Mouse (Mus musculus): ENCODE results near the gene Cd3eap.

The Cd3eap gene

GRCm38 (mm10) chr7:19361720-19362119, 2.4 kb upstream of the Cd3eap start:
- peak; percentile 84 for DNase-seq

GRCm38 (mm10) chr7:19360944-19361343, 1.7 kb upstream of the Cd3eap start:
- DNase-seq = peak; percentile 95

DNA sequence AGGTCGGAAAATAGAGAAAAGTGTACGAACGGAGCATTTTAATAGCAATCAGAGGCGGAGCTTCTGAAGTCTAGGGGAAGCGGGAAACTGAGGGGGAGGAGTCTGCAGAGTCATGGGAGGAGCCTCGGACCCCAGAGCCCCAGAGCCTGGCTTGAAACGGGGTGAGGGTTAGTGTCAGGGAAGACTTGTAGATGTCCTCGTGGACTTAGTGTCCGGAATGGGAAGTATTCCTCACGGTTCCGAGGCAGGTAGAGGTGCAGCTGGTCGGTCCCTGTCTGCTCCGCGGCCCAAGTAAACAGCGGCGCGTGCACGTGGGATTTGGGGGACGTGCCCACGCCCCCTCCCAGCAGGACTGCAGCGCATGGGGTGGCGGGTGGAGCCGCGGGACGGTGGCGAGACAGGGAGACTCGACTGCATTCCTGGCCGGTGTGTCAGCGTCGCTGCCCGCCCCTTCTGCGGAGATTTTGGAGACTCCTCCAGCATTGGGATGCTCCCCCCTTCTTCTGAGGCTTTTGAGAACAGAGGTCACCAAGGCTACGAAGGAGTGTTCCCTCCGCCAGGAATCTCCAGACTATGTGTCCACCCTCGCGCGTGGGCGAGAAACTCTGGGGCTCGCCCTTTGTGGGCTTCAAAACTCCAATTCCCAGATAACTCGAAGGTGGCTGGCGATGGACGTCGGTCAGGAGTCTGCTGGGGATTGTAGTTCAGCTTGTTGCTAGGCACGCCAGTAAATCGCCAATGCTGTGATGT, 784 bp upstream of the Cd3eap start:
- DNase-seq = peak; percentile 81

GRCm38 (mm10) chr7:19358634-19359033, 649 bp downstream of the Cd3eap start:
- DNase-seq = no peak

GRCm38 (mm10) chr7:19357381-19358375, 1.6 kb downstream of the Cd3eap start:
- DNase-seq = no peak

GRCm38 (mm10) chr7:19356311-19356710, 3.0 kb downstream of the Cd3eap start:
- DNase-seq = no peak

DNA sequence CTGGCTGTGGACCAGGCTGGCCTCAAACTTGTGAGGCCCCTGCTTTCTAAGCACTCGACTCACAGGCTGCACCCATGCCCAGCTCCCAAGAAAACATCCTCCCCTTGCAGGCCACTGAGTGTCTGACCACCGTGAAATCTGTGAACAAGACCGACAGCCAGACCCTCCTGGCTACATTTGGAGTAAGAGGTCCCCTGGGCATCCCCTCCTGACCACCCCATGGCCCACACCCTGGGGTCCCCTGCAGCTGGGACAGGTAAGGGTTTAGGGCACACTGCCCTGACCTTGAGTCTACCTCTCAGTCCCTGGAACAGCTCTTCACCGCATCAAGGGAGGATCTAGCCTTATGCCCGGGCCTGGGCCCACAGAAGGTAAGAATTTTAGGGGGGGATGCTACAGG, 4.3 kb downstream of the Cd3eap start:
- DNase-seq = no peak

DNA sequence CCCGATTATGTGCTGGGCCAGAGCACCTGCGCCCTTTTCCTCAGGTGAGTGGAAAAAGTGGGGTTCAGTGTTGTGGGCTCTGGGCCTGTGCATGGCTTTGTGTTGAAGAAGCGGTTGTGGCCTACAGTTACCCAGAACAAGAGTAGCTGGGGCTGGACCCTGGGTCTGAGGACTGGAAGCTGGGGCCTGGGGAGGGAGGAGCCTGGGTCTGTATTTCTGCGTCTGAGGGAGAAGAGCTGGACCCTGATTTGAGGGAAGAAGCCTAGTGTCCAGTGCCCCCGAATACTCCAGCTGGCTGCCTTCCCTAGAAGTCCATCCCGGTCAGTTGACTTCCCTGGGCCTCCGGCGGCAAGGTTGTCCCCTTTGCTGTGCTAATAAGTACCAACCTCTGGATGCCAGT, 9.1 kb downstream of the Cd3eap start:
- DNase-seq = no peak

DNA sequence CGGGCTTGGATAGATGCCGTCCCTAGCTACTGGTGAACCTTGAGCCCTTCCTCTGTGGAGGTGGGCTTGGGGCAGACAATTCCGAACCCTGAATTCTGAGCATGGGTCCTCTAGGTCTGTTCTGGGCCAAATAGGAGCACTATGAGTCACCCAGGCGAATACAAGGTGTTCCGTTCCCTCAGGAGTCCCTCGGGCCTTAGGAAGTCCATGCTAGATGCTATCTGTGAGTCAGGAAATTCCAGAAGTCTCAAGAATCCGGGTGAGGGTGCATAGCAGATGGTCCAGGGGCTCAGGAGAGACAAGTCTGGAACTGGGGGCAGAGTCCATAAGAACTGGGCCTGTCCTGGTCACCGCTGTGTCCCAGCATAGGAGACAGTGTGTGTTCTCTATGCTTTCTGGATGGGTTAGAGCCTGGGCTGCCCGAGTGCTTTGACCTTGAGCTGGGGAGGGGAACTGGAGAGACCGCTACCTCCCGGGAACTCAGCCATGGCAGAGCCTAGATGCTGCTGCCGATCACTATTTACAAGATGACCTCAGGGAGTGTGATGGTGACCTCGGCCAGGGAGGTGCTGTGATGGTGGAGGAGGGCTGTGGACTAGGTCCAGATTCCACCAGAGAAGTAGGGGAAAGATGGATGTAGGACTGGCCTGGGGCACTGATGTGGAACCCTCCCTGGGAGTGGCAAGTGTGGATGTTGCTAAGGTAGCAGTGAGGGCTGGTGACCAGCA, 9.9 kb downstream of the Cd3eap start:
- DNase-seq = peak; percentile 14

- peak; percentile 98 for DNase-seq
Measured at GRCm38 (mm10) chr7:19344938-19345471, 14.3 kb downstream of the Cd3eap start.

DNA sequence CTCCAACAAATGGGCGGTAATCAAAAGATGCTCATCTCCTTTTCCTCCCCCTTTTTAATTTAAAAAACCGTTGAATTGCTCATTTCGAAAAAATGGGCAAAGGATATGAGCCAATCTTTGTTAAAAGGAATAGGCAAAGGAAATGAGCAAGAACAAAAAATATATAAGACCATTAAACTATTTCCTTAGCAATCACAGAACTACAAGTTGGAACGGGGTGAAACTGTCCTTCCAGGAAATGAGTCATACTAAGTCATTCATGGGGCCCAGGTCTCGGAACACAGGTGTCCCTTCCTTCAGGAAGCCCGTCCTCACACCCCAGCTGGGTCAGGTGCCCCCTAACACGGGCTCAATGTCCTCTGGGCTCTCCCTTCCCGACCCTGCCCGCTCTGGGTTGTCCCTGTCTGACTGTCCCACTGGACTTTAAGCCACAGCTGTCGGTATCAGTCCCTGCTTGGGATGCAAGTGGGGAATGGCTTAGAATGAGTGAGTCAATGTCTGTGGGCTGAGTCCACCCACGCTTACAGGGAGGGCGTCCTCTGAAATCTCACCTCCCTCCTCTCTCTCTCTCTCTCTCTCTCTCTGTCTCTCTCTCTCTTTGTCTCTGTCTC, 14.9 kb downstream of the Cd3eap start, which contains the start of gene Ercc1:
Gene Ercc1, plus strand, starts transcription at position 542 of the 611 bp plus-strand sequence.
- no peak for DNase-seq

DNA sequence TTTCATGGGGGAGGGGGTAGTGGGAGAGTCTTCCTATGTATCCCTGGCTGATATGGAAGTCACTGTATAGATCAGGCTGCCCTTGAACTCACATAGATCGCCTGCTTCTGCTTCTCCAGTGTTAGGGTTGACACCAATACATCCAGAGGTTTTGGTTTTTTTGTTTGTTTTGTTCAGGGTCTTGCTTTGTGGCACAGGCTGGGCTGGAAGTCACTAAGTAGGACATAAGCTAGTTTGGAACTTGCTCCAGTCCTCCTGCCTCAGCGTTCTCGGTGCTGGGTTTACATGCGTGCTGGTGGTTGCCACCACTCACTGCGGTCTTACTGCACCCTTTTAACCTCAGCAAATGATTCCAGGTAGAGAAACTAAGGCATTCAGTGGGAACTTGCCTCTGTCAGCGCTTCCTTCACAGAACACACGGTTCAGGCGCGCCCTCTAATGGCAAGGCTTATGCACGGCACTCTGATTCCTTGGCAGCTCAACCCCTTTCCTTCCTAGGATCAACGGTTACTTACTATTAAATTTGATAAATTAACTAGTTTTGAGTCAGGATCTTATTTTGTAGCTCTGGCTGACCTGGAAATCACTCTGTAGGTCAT, 16.0 kb downstream of the Cd3eap start:
- peak; percentile 83 for DNase-seq

- peak; percentile 90 for DNase-seq
Measured at GRCm38 (mm10) chr7:19342481-19343027, 16.7 kb downstream of the Cd3eap start.

GRCm38 (mm10) chr7:19341761-19342409, 17.4 kb downstream of the Cd3eap start:
- DNase-seq = peak; percentile 59

DNA sequence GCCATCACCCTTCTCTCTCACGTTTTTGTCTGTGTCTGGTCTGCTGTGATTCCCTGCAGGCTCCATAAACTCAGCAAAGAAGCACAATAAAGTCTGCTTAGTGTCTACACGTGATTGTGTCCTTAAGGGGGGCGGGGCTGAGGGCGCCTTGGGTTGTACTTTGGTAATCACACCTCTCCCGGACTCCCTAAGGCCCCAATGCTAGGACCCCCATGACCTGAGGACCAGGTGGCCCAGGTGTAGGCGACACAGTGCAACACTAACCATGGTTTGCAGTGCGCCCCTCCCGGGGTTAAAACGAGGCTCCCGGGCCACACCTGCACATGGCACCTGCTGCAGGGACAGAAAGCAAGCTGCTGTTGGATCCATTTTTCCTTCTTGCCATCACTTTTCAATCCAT, 18.0 kb downstream of the Cd3eap start:
- no peak for DNase-seq

- DNase-seq = no peak
Measured at GRCm38 (mm10) chr7:19338596-19338995, 20.7 kb downstream of the Cd3eap start.

DNA sequence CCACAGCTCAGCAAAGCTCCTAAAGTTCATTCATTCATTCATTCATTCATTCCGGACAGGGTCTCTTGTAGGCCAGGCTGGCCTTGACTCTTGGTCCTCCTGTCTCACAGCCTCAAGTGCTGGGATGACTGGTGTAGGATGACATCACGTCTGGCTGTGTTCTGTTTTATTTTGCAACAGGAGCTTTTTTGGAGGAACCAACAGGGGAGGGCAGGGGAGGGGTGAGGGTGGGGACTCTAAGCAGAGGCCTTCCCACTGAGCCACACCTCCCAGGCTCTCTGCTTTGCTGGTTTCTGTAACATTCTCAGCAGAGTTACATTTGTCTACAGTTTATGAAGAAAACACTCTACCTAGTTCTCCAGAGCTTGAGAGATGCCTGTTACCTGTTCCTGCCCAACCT, 21.2 kb downstream of the Cd3eap start:
- DNase-seq = no peak

GRCm38 (mm10) chr7:19337122-19337521, 22.2 kb downstream of the Cd3eap start:
- no peak for DNase-seq

GRCm38 (mm10) chr7:19335583-19335982, 23.7 kb downstream of the Cd3eap start:
- DNase-seq = peak; percentile 56

GRCm38 (mm10) chr7:19332709-19333352, 26.5 kb downstream of the Cd3eap start:
- peak; percentile 80 for DNase-seq
